Mouse (Mus musculus) embryonic facial prominence, embryonic 10.5 days (tissue): Measurements from ENCODE around the gene Fbxw11. TPM values are rescaled to one million over a fixed set of nuclear protein-coding genes. Genes with fewer than 3 reads are reported as not detected.
"Not testable (repeated sequence)": the region's sequence is repeated elsewhere in the genome, so short reads cannot be mapped to it uniquely, and the experiment has no call there.

ENCODE experiments used
- DNase-seq: peaks from one replicate; pipeline ENCODE4 v3.0.0-alpha.2; 2017; ENCODE audit warnings: low spot score
- H3K27ac ChIP-seq: fragments of 300-500 bp; sonication (generic); replicated peaks from 2 replicates; pipeline ENCODE4 v1.5.1; 2016; ENCODE audit warnings: mild to moderate bottlenecking
- H3K27me3 ChIP-seq: fragments of 300-500 bp; sonication (generic); replicated peaks from 2 replicates; pipeline ENCODE4 v1.6.1; 2016; ENCODE audit warnings: low read depth, mild to moderate bottlenecking; ENCODE audit not compliant: poor library complexity, severe bottlenecking
- H3K36me3 ChIP-seq: fragments of 300-500 bp; sonication (generic); replicated peaks from 2 replicates; pipeline ENCODE4 v1.6.1; 2016; ENCODE audit warnings: mild to moderate bottlenecking, moderate library complexity
- H3K4me1 ChIP-seq: fragments of 300-500 bp; sonication (generic); 2 replicates; pipeline ENCODE4 v1.6.1; 2016
- H3K4me3 ChIP-seq: fragments of 300-500 bp; sonication (generic); 2 replicates; pipeline ENCODE4 v1.5.1; 2016; ENCODE audit warnings: mild to moderate bottlenecking, moderate library complexity
- H3K9me3 ChIP-seq: fragments of 300-500 bp; sonication (generic); 2 replicates; pipeline ENCODE4 v1.6.1; 2016; ENCODE audit warnings: mild to moderate bottlenecking
- WGBS: fragments of 180-500 bp; shearing (Covaris S2); methylation state at CpG from one replicate; pipeline ENCODE4 v1.1.7; 2016; 5-methylcytosine and 5-hydroxymethylcytosine counted together
- polyA plus RNA-seq: library from polyadenylated mRNA; unstranded; fragments of >200 nt; fragmentation: Nextera tagmentation; extraction: Ambion mirVana; gene quantifications from 2 replicates; pipeline ENCODE4 v1.2.1, GENCODE M21; 2016

The Fbxw11 gene
- polyA plus RNA-seq, 1 experiment from 2014 or later = 88.8 TPM

DNA sequence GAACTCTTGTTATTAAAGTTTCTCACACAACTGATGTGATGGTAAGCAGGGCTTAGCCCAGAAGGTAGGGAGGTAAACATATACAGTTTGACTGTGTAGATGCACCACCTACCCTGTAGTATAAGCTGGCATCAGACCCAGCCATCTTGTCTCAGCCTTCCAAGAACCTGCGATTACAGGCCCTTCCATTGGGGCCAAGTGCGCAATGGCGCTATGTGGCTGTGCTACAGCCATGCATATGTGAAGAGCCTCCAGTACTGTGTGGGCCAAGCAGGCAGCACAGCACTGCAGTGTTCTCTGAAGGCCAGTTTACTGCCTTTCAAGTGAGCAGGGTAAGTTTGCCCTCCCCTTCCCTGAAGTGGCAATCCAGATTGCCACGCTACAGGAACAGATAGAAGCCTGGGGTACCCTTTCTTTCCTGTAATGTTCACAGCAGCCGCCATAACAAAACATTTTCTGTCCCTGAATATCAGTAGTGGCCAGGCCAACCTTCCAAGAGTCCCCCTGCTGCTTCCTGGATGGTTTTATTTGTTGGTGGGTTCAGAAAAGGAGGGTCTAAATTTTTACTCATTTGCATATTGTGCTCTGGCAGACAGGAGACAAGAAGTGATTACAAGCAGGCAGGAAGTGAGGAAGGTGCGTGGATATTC lies 61.8 kb downstream of the Fbxw11 start:
- Histone ChIP-seq H3K4me3 (no peak overlapping the region), H3K36me3 (no peaks in the 10 kb centered on the region; the same call in 1 of the 2 replicates), H3K9me3 (no peaks in the 10 kb centered on the region), H3K27me3 (no peaks in the 10 kb centered on the region), H3K4me1 (peaks cover 15% of the 10 kb centered on the region), H3K27ac (no peak overlapping the region)
- WGBS = 91% methylated on average over 6 of the region's 6 CpGs
- no peak for DNase-seq

DNA sequence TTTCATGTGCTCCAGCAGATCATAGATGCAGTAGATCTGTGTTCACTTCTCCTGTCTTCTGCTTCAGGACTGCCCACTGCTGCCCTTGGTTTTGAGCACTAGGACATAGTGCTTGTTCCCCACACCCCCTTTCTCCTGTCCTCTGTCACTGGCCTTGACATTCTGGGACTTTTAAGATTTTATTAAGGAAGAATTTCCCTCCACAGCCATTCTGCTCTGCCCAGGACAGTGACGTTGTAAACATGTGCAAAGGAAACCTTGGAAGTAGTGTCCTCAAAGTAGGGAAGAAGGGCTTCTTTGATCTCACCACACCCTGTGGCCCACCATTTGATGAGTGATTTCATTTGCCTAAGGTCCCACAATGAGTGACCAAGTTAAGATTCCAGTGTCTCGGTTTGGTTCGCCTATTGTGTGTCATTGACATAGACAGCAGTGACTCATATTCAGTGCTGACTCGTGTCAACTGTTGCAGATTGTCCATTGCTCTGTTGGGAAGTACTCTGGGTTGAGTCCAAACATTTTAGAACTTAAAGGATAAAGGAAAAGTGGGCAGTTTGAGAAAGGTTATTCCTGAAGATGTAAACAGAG lies 64.0 kb downstream of the Fbxw11 start:
- Histone ChIP-seq H3K27ac (no peak overlapping the region), H3K9me3 (no peaks in the 10 kb centered on the region), H3K27me3 (no peaks in the 10 kb centered on the region), H3K4me3 (no peak overlapping the region), H3K36me3 (no peaks in the 10 kb centered on the region; the same call in 1 of the 2 replicates), H3K4me1 (peaks cover 13% of the 10 kb centered on the region)
- 90% methylated on average over 4 of the region's 4 CpGs for WGBS
- no peak for DNase-seq

DNA sequence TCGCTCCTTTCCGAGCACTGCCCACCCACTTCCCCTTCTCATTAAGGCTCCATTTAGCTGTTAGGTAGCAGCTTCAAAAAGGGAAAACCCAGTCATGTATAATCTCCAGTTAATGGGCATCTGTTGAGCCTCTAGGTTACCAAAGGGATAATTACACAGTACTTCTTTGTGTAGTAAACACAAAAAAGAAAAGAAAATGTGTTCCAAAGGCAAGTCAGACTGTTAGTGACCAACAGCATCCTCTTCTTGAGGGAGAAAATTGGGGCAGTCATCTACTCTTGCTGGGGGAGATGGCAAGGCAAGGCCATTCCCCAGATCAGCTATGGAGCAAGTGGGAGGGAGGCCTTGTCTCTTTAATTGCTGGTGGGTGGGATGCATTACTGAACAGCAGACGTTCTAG lies 65.0 kb downstream of the Fbxw11 start:
- Histone ChIP-seq H3K27ac (no peak overlapping the region), H3K9me3 (no peaks in the 10 kb centered on the region), H3K27me3 (no peaks in the 10 kb centered on the region), H3K4me3 (no peak overlapping the region), H3K4me1 (peaks cover 7% of the 10 kb centered on the region), H3K36me3 (peaks cover 10% of the 10 kb centered on the region)
- 64% methylated on average over 3 of the region's 3 CpGs for WGBS
- no peak for DNase-seq

DNA sequence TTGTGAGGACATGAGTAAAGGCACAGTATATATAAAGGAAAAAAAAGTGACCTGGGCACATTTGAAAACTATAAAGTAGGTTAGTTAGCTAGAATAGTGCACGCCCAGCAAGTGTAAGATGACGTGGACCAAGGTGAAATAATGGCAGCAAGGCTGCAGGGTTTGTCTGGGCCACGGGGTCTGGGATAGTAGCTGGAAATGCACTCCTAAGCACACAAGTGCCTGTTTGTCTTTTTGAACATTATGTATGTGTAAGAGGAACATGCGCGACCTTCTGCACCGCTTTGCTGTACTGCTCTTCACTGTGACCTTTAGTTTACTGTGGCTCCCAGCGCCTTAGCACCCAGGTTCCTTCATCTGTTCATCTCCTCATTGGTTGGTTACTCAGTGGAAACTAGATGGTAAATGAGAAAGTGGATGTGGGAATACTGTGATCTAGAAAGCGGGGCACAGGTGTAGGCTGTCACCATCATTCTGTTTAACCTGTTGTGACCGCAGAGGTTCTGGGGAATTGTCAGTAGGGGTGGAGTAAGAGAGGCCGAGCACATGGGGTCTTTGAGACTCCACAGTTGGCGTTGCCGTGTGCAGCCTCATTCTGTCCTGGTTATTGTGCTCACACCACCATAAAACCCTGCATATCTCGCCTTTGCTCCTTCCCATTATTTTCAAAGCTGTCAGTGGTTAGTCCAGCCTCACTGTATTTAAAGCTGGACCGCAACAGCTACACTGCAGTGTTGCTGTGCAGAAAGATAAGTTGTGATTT lies 66.4 kb downstream of the Fbxw11 start:
- H3K27me3 ChIP-seq = no peaks in the 10 kb centered on the region
- peaks cover 22% of the 10 kb centered on the region for H3K36me3 ChIP-seq
- H3K27ac ChIP-seq = no peak overlapping the region
- no peak for DNase-seq
- no peak overlapping the region for H3K4me3 ChIP-seq
- 0 out of 2 replicates have a peak, but pooled peaks cover 5% of the 10 kb centered on the region for H3K4me1 ChIP-seq
- H3K9me3 ChIP-seq = no peaks in the 10 kb centered on the region
- WGBS = 86% methylated on average over 14 of the region's 14 CpGs

- Histone ChIP-seq H3K4me1 (0 out of 2 replicates have a peak, but pooled peaks cover under 1% of the 10 kb centered on the region), H3K4me3 (no peak overlapping the region), H3K27ac (no peak overlapping the region), H3K9me3 (no peaks in the 10 kb centered on the region), H3K27me3 (no peaks in the 10 kb centered on the region), H3K36me3 (peaks cover 26% of the 10 kb centered on the region)
- 36% methylated on average over 1 of the region's 1 CpGs for WGBS
- DNase-seq = peak; percentile 42
Measured at GRCm38 (mm10) chr11:32709563-32709962, 67.0 kb downstream of the Fbxw11 start.

GRCm38 (mm10) chr11:32714230-32714629 lies 71.7 kb downstream of the Fbxw11 start:
- 0 out of 2 replicates have a peak, but pooled peaks cover 7% of the 10 kb centered on the region for H3K4me1 ChIP-seq
- WGBS = 61% methylated on average over 5 of the region's 5 CpGs
- H3K4me3 ChIP-seq = no peak overlapping the region
- peaks cover 26% of the 10 kb centered on the region for H3K36me3 ChIP-seq
- peak; percentile 33 for DNase-seq
- no peak overlapping the region for H3K27ac ChIP-seq
- no peaks in the 10 kb centered on the region for H3K27me3 ChIP-seq
- H3K9me3 ChIP-seq = no peaks in the 10 kb centered on the region

DNA sequence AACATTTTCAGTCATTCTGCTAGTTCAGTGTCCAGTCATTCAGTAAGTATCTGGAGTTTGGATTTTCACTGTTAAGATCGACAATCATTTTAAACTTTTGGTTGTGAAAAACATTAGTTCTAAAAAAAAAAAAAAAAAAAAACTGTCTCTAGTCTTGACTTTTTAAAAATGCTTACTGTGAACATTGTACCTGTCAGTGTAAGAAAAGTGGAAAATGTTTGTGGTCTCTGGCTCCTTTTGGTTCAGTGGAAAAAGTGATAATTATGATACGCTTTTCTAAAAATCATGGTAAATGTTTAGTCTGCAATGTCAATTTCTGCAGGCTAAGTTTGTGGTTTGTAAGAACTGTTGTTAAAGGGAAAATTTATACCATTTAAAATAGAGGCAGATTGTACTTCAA lies 72.4 kb downstream of the Fbxw11 start:
- 96% methylated on average over 2 of the region's 2 CpGs for WGBS
- no peaks in the 10 kb centered on the region for H3K9me3 ChIP-seq
- peaks cover 26% of the 10 kb centered on the region for H3K36me3 ChIP-seq
- no peak overlapping the region for H3K27ac ChIP-seq
- H3K4me3 ChIP-seq = no peak overlapping the region
- H3K4me1 ChIP-seq = 0 out of 2 replicates have a peak, but pooled peaks cover 7% of the 10 kb centered on the region
- no peak for DNase-seq
- no peaks in the 10 kb centered on the region for H3K27me3 ChIP-seq

- Histone ChIP-seq H3K4me1 (0 out of 2 replicates have a peak, but pooled peaks cover 7% of the 10 kb centered on the region), H3K9me3 (no peaks in the 10 kb centered on the region), H3K27ac (no peak overlapping the region), H3K36me3 (peaks cover 30% of the 10 kb centered on the region), H3K4me3 (no peak overlapping the region), H3K27me3 (no peaks in the 10 kb centered on the region)
- 92% methylated on average over 6 of the region's 6 CpGs for WGBS
- no peak for DNase-seq
Measured at GRCm38 (mm10) chr11:32715495-32715894, 73.0 kb downstream of the Fbxw11 start.

DNA sequence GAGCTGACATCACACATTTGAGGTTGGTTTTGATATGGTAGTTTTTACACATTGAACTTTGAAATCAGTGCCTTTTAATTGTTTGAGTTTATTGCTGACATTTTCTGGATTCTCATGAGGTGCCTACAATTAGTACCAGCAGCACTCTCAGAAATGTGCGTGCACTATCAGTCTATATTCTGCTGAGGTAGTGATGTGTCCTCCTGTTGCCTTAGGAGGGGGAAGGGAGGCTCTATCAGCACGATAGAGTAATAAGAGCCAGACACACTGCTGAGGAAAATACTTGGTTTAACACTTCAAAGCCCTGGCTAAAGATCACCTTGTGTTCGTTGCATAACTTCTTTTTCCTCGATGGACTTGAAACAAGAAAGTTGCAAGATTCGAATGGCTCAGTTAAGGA lies 73.4 kb downstream of the Fbxw11 start:
- Histone ChIP-seq H3K27me3 (no peaks in the 10 kb centered on the region), H3K36me3 (peaks cover 31% of the 10 kb centered on the region), H3K9me3 (no peaks in the 10 kb centered on the region), H3K4me1 (0 out of 2 replicates have a peak, but pooled peaks cover 7% of the 10 kb centered on the region), H3K27ac (no peak overlapping the region), H3K4me3 (no peak overlapping the region)
- WGBS = 78% methylated on average over 5 of the region's 5 CpGs
- no peak for DNase-seq

- WGBS = 82% methylated on average over 4 of the region's 4 CpGs
- no peak overlapping the region for H3K27ac ChIP-seq
- no peak for DNase-seq
- H3K36me3 ChIP-seq = peaks cover 28% of the 10 kb centered on the region
- 0 out of 2 replicates have a peak, but pooled peaks cover 7% of the 10 kb centered on the region for H3K4me1 ChIP-seq
- no peaks in the 10 kb centered on the region for H3K9me3 ChIP-seq
- H3K4me3 ChIP-seq = no peak overlapping the region
- H3K27me3 ChIP-seq = no peaks in the 10 kb centered on the region
Measured at GRCm38 (mm10) chr11:32716876-32717275, 74.4 kb downstream of the Fbxw11 start.

DNA sequence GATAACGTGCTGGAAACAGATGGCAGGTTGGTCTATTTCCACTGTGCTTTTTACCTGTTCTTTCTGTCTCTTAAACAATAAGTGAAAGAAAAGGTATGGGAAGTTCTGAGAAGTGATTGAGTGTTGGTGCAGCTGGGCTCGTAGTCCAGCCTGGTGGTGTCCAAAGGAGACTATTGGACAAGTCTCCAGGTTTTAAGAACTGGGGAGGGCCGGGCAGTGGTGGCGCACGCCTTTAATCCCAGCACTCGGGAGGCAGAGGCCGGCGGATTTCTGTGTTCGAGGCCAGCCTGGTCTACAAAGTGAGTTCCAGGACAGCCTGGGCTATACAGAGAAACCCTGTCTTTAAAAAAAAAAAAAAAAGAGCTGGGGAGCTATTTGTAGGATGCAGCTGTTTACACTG lies 75.2 kb downstream of the Fbxw11 start:
- not testable (repeated sequence) for H3K9me3 ChIP-seq, H3K4me1 ChIP-seq, H3K4me3 ChIP-seq, H3K27me3 ChIP-seq, H3K27ac ChIP-seq, DNase-seq
- 90% methylated on average over 9 of the region's 9 CpGs for WGBS
- H3K36me3 ChIP-seq = peaks cover 25% of the 10 kb centered on the region

GRCm38 (mm10) chr11:32718371-32718770 lies 75.8 kb downstream of the Fbxw11 start:
- no peaks in the 10 kb centered on the region for H3K27me3 ChIP-seq
- peaks cover 24% of the 10 kb centered on the region for H3K36me3 ChIP-seq
- H3K4me1 ChIP-seq = 0 out of 2 replicates have a peak, but pooled peaks cover 7% of the 10 kb centered on the region
- no peak overlapping the region for H3K4me3 ChIP-seq
- no peak overlapping the region for H3K27ac ChIP-seq
- peak; percentile 35 for DNase-seq
- 62% methylated on average over 2 of the region's 2 CpGs for WGBS
- no peaks in the 10 kb centered on the region for H3K9me3 ChIP-seq
